Mouse (Mus musculus): Measurements from ENCODE around the gene Olfr1390. TPM values are rescaled to one million over a fixed set of nuclear protein-coding genes. Genes with fewer than 3 reads are reported as not detected.

The Olfr1390 gene
- polyA plus RNA-seq (2012; rRNA removed; ENCODE audit: low replicate concordance): not detected in 2 replicates

DNA sequence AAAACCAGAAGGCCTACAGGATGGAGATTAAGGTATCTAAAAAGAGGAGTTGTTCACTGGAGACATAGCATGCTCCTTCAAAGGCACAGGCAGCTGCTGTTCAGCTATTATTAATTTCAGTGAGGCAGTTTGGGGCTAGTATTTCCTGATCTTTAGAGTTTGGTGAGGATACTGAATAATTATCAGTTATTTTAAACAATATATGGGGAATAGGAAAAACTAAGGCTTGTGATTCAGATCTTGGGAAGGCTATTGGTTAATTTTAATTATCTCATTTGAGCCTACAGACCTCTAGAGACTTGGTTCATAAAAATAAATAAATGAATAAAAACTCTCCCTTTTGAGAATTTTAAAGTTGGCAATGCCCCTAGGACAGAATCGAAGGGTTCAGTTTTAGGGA, at the start of gene Olfr1390:
Olfr1390 (plus strand) TSS at position 301 of the 400 bp plus-strand sequence.

DNA sequence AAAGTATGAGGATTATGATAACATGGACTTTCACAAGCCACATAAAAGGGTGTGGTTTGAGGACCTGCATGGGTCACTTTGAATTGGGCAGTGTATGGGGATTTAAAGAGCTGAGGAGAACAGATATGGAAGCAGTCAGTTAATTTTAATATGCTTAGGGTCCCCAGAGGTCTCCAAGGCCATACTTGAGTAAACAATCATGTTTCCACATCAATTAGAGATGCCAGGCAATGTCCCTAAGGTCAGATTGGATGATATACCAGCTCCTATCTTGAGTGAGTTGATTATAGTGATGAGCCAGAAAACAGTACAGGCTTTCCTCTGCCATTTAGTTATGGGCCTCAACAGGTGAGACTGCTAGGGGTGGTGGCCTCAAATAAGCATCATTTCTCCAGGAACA, 30.5 kb upstream of the Olfr1390 start, which contains the start of gene Olfr10:
Olfr10 (plus strand) TSS at position 301 of the 400 bp plus-strand sequence.

DNA sequence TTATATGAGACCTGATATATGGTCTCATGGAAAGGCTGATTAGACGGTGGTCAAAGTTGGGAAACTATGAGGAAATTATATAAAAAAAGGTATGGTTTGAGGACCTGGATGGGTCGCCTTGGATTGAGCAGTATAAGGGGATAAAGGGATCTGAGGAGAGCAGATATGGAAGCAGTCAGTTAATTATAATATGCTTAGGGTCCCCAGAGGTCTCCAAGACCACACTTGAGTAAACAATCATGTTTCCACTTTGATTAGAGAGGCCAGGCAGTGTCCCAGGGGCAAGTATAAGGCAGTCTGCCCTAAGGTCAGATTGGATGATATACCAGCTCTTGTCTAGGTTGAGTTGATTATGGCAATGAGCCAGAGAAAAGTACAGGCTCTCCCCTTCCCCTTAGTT, 12.5 kb upstream of the Olfr1390 start, which contains the start of gene Olfr1391:
Olfr1391 (plus strand) TSS at position 301 of the 400 bp plus-strand sequence.

Other genes with a start within 250 kb of the Olfr1390 start
- gene Olfr1396, start 220.3 kb upstream of the Olfr1390 start, polyA plus RNA-seq (2012; rRNA removed; ENCODE audit: low replicate concordance): 0.71 and 1.3 TPM in 2 replicates
- gene Olfr1395, start 192.9 kb upstream of the Olfr1390 start, polyA plus RNA-seq (2012; rRNA removed; ENCODE audit: low replicate concordance): 0.04 TPM in 1 of 2 replicates, not detected in the other
- not detected in 2 replicates for gene Olfr1394, start 180.8 kb upstream of the Olfr1390 start, polyA plus RNA-seq (2012; rRNA removed; ENCODE audit: low replicate concordance)
- gene Btnl9, start 148.0 kb upstream of the Olfr1390 start, polyA plus RNA-seq (2012; rRNA removed; ENCODE audit: low replicate concordance): 21.7 and 60.9 TPM in 2 replicates
- 1.5 and 3.9 TPM in 2 replicates for gene Zfp62, start 131.9 kb upstream of the Olfr1390 start, polyA plus RNA-seq (2012; rRNA removed; ENCODE audit: low replicate concordance)
- 159 and 174 TPM in 2 replicates for gene Mgat1, start 91.0 kb upstream of the Olfr1390 start, polyA plus RNA-seq (2012; rRNA removed; ENCODE audit: low replicate concordance)
- gene Olfr1393, start 56.9 kb upstream of the Olfr1390 start, polyA plus RNA-seq (2012; rRNA removed; ENCODE audit: low replicate concordance): 0.19 and 0.28 TPM in 2 replicates
- gene Olfr1392, start 49.9 kb upstream of the Olfr1390 start, polyA plus RNA-seq (2012; rRNA removed; ENCODE audit: low replicate concordance): 0.06 and 0.17 TPM in 2 replicates
- gene Olfr10, start 30.4 kb upstream of the Olfr1390 start, polyA plus RNA-seq (2012; rRNA removed; ENCODE audit: low replicate concordance): not detected in 2 replicates
- not detected in 2 replicates for gene Olfr1391, start 12.4 kb upstream of the Olfr1390 start, polyA plus RNA-seq (2012; rRNA removed; ENCODE audit: low replicate concordance)
- gene Olfr1389, start 87.9 kb downstream of the Olfr1390 start, polyA plus RNA-seq (2012; rRNA removed; ENCODE audit: low replicate concordance): not detected in 2 replicates
- 0.50 and 2.1 TPM in 2 replicates for gene Olfr1388, start 101.4 kb downstream of the Olfr1390 start, polyA plus RNA-seq (2012; rRNA removed; ENCODE audit: low replicate concordance)
- not detected in 2 replicates for gene Olfr1387, start 120.2 kb downstream of the Olfr1390 start, polyA plus RNA-seq (2012; rRNA removed; ENCODE audit: low replicate concordance)
- gene Olfr1386, start 129.9 kb downstream of the Olfr1390 start, polyA plus RNA-seq (2012; rRNA removed; ENCODE audit: low replicate concordance): not detected in 2 replicates
- gene Olfr1385, start 153.9 kb downstream of the Olfr1390 start, polyA plus RNA-seq (2012; rRNA removed; ENCODE audit: low replicate concordance): not detected in 2 replicates
- gene Olfr1384, start 171.5 kb downstream of the Olfr1390 start, polyA plus RNA-seq (2012; rRNA removed; ENCODE audit: low replicate concordance): not detected in 2 replicates
- gene Olfr1383, start 184.5 kb downstream of the Olfr1390 start, polyA plus RNA-seq (2012; rRNA removed; ENCODE audit: low replicate concordance): not detected in 2 replicates
- gene Olfr1382, start 193.1 kb downstream of the Olfr1390 start, polyA plus RNA-seq (2012; rRNA removed; ENCODE audit: low replicate concordance): not detected in 2 replicates
- gene Olfr1381, start 208.3 kb downstream of the Olfr1390 start, polyA plus RNA-seq (2012; rRNA removed; ENCODE audit: low replicate concordance): not detected in 2 replicates
- gene Olfr1380, start 221.7 kb downstream of the Olfr1390 start, polyA plus RNA-seq (2012; rRNA removed; ENCODE audit: low replicate concordance): not detected in 2 replicates

Data from subcutaneous adipose tissue, adult 2 months (tissue).